Mouse (Mus musculus) thymus, adult 2 months (tissue): ENCODE data around the gene Dtd1. TPM values are rescaled to one million over a fixed set of nuclear protein-coding genes. Genes with fewer than 3 reads are reported as not detected.

Source experiments
- DNase-seq: peaks from one replicate; pipeline ENCODE4 v3.0.0; 2021
- H3K27ac ChIP-seq: fragments of 200-500 bp; 2 replicates; pipeline ENCODE4 v1.5.1; 2012; ENCODE audit warnings: low read length, control low read depth; ENCODE audit not compliant: control insufficient read depth, insufficient read depth
- H3K27me3 ChIP-seq: fragments of 200-500 bp; 2 replicates; pipeline ENCODE4 v1.6.1; 2012; ENCODE audit warnings: mild to moderate bottlenecking, low read length, moderate library complexity, mixed read lengths; ENCODE audit not compliant: control insufficient read depth, insufficient read depth
- H3K36me3 ChIP-seq: fragments of 200-500 bp; 2 replicates; pipeline ENCODE4 v1.6.1; 2012; ENCODE audit warnings: mild to moderate bottlenecking, low read length, moderate library complexity; ENCODE audit not compliant: control insufficient read depth, insufficient read depth
- H3K4me1 ChIP-seq: fragments of 200-500 bp; replicated peaks from 2 replicates; pipeline ENCODE4 v1.6.1; 2012; ENCODE audit warnings: low read length; ENCODE audit not compliant: control insufficient read depth, insufficient read depth
- H3K4me3 ChIP-seq: fragments of 200-500 bp; 2 replicates; pipeline ENCODE4 v1.5.1; 2012; ENCODE audit warnings: mild to moderate bottlenecking, low read length, control low read depth, moderate library complexity; ENCODE audit not compliant: control insufficient read depth, insufficient read depth
- CTCF ChIP-seq: fragments of 200-500 bp; IDR thresholded peaks from 2 replicates; pipeline ENCODE4 v1.5.1; 2012; ENCODE audit warnings: mild to moderate bottlenecking, control low read depth, low read length, moderate library complexity, borderline replicate concordance; ENCODE audit not compliant: control insufficient read depth, poor library complexity, insufficient read depth; ENCODE audit errors: extremely low read depth
- POLR2A ChIP-seq: fragments of 200-500 bp; IDR thresholded peaks from 2 replicates; pipeline ENCODE4 v1.6.1; 2012; ENCODE audit warnings: mild to moderate bottlenecking, low read length, control low read depth, moderate library complexity; ENCODE audit not compliant: control insufficient read depth, poor library complexity, insufficient read depth; ENCODE audit errors: extremely low read depth
- WGBS: fragments of 180-500 bp; shearing (Covaris S2); methylation state at CpG from one replicate; pipeline ENCODE4 v1.1.7; 2018; 5-methylcytosine and 5-hydroxymethylcytosine counted together
- polyA plus RNA-seq: library from polyadenylated mRNA; depleted of rRNA; stranded (reverse); fragments of >200 nt; gene quantifications from 2 replicates; pipeline ENCODE4 v1.2.3, GENCODE M21; 2012

Gene Dtd1
- polyA plus RNA-seq, 1 experiment = 8.4 TPM

GRCm38 (mm10) chr2:144755016-144755415, 155.3 kb downstream of the Dtd1 start:
- Histone ChIP-seq H3K4me1 (no peaks in the 10 kb centered on the region), H3K27me3 (no peaks in the 10 kb centered on the region), H3K4me3 (no peak overlapping the region), H3K27ac (no peak overlapping the region), H3K36me3 (no peaks in the 10 kb centered on the region)
- TF ChIP-seq CTCF = no peak
- TF ChIP-seq POLR2A = no peak
- no peak for DNase-seq
- 97% methylated on average over 2 of the region's 2 CpGs for WGBS

GRCm38 (mm10) chr2:144760666-144761065, 161.0 kb downstream of the Dtd1 start:
- no peaks in the 10 kb centered on the region for H3K36me3 ChIP-seq
- no peak for DNase-seq
- H3K27ac ChIP-seq = no peak overlapping the region
- TF ChIP-seq POLR2A (no peak), CTCF (no peak)
- no peak overlapping the region for H3K4me3 ChIP-seq
- WGBS = 96% methylated on average over 6 of the region's 6 CpGs
- H3K27me3 ChIP-seq = no peaks in the 10 kb centered on the region
- no peaks in the 10 kb centered on the region for H3K4me1 ChIP-seq

GRCm38 (mm10) chr2:144763706-144764105, 164.0 kb downstream of the Dtd1 start:
- Histone ChIP-seq H3K4me3 (no peak overlapping the region), H3K27me3 (no peaks in the 10 kb centered on the region), H3K4me1 (no peaks in the 10 kb centered on the region), H3K27ac (no peak overlapping the region), H3K36me3 (no peaks in the 10 kb centered on the region)
- TF ChIP-seq CTCF (no peak), POLR2A (no peak)
- no peak for DNase-seq
- WGBS = 98% methylated on average over 9 of the region's 9 CpGs

GRCm38 (mm10) chr2:144764116-144764788, 164.6 kb downstream of the Dtd1 start:
- H3K27me3 ChIP-seq = no peaks in the 10 kb centered on the region
- H3K4me1 ChIP-seq = no peaks in the 10 kb centered on the region
- no peaks in the 10 kb centered on the region for H3K36me3 ChIP-seq
- TF ChIP-seq POLR2A (no peak), CTCF (no peak)
- H3K27ac ChIP-seq = no peak overlapping the region
- H3K4me3 ChIP-seq = no peak overlapping the region
- DNase-seq = no peak
- 96% methylated on average over 7 of the region's 7 CpGs for WGBS

GRCm38 (mm10) chr2:144765219-144765618, 165.5 kb downstream of the Dtd1 start:
- DNase-seq = no peak
- H3K4me3 ChIP-seq = no peak overlapping the region
- no peaks in the 10 kb centered on the region for H3K27me3 ChIP-seq
- TF ChIP-seq CTCF (no peak), POLR2A (no peak)
- no peak overlapping the region for H3K27ac ChIP-seq
- no peaks in the 10 kb centered on the region for H3K36me3 ChIP-seq
- over 99% methylated on average over 5 of the region's 5 CpGs for WGBS
- H3K4me1 ChIP-seq = no peaks in the 10 kb centered on the region

GRCm38 (mm10) chr2:144768375-144769117, 168.8 kb downstream of the Dtd1 start:
- H3K27ac ChIP-seq = no peak overlapping the region
- no peak for DNase-seq
- no peaks in the 10 kb centered on the region for H3K36me3 ChIP-seq
- WGBS = 93% methylated on average over 3 of the region's 3 CpGs
- no peaks in the 10 kb centered on the region for H3K27me3 ChIP-seq
- no peak for TF ChIP-seq POLR2A
- TF ChIP-seq CTCF = no peak
- H3K4me3 ChIP-seq = no peak overlapping the region
- H3K4me1 ChIP-seq = no peaks in the 10 kb centered on the region

- Histone ChIP-seq H3K27me3 (no peaks in the 10 kb centered on the region), H3K4me3 (no peak overlapping the region), H3K27ac (no peak overlapping the region), H3K4me1 (no peaks in the 10 kb centered on the region), H3K36me3 (no peaks in the 10 kb centered on the region)
- 100% methylated on average over 2 of the region's 2 CpGs for WGBS
- DNase-seq = no peak
- TF ChIP-seq POLR2A (no peak), CTCF (no peak)
Observed at GRCm38 (mm10) chr2:144769118-144769496, 169.4 kb downstream of the Dtd1 start.
